In genomic region chr12:85451693-85452491, GRCm38 (mm10) we compare ENCODE assay signal across 9 mouse cellular contexts. TPM values are rescaled to one million over a fixed set of nuclear protein-coding genes. Genes with fewer than 3 reads are reported as not detected.
DNase-seq lines count a peak whose midpoint lies in the region; ATAC-seq and TF ChIP-seq lines count a peak whose summit lies in the region.
"Had no signal": no experiment of that assay in that cellular context is flagged by ENCODE, and none has a peak within 500 bp of the region (broad histone marks: within the 10 kb centered on the region; RNA-seq: fewer than 3 reads in every experiment).

No protein-coding gene starts in this region.

- TF ChIP-seq CTCF in heart, adult 2 months (IDR thresholded peaks at IDR 0.05) = no peak
- no peak for TF ChIP-seq CTCF in cerebellum, adult 2 months (IDR thresholded peaks at IDR 0.05; ENCODE audit: borderline replicate concordance, insufficient read depth, low read depth, low read length)

- H3K9ac ChIP-seq in heart, adult 2 months (ENCODE audit: low read depth, low read length) = no peak overlapping the region
- peak overlapping the region; percentile 71 for H3K9ac ChIP-seq in heart, embryonic 13.5 days
- H3K9ac ChIP-seq in limb, embryonic 14.5 days (ENCODE audit: low read depth, low read length, severe bottlenecking) = no peak overlapping the region
- no peak overlapping the region for H3K9ac ChIP-seq in stomach, embryonic 15.5 days

- peaks cover 9% of the 10 kb centered on the region for H3K4me1 ChIP-seq in heart, adult 2 months (ENCODE audit: control insufficient read depth, insufficient read depth, low read length)
- peaks cover 51% of the 10 kb centered on the region for H3K4me1 ChIP-seq in heart, embryonic 13.5 days
- H3K4me1 ChIP-seq in limb, embryonic 14.5 days (ENCODE audit: control insufficient read depth, insufficient read depth, low read length) = peaks cover 26% of the 10 kb centered on the region
- H3K4me1 ChIP-seq in stomach, embryonic 15.5 days = peaks cover 22% of the 10 kb centered on the region
- no peaks in the 10 kb centered on the region for H3K4me1 ChIP-seq in cerebellum, adult 2 months (ENCODE audit: control insufficient read depth, insufficient read depth, low read length)

- WGBS in heart, adult 2 months = 18% methylated on average over 22 of the region's 22 CpGs
- 22% methylated on average over 22 of the region's 22 CpGs for WGBS in heart, embryonic 13.5 days
- WGBS in limb, embryonic 14.5 days = 33% methylated on average over 22 of the region's 22 CpGs
- 20% methylated on average over 22 of the region's 22 CpGs for WGBS in stomach, embryonic 15.5 days
- WGBS in cerebellum, adult 2 months = 47% methylated on average over 22 of the region's 22 CpGs

- no peaks in the 10 kb centered on the region for H3K36me3 ChIP-seq in heart, adult 2 months (ENCODE audit: control insufficient read depth, insufficient read depth, low read length)
- H3K36me3 ChIP-seq in heart, embryonic 13.5 days = no peaks in the 10 kb centered on the region
- H3K36me3 ChIP-seq in limb, embryonic 14.5 days (ENCODE audit: control insufficient read depth, insufficient read depth, low read length) = no peaks in the 10 kb centered on the region
- H3K36me3 ChIP-seq in stomach, embryonic 15.5 days = no peaks in the 10 kb centered on the region

- ATAC-seq in heart, embryonic 13.5 days (ENCODE audit: extremely low read depth, insufficient number of reproducible peaks, low FRiP score, low TSS enrichment) = no peak
- ATAC-seq in limb, embryonic 14.5 days (ENCODE audit: low FRiP score, low read depth) = no peak
- peak; percentile 58 for ATAC-seq in stomach, embryonic 15.5 days (ENCODE audit: insufficient read depth, low FRiP score, low read depth)

- no peak for TF ChIP-seq EP300 in heart, adult 2 months (IDR thresholded peaks at IDR 0.05; ENCODE audit: insufficient read depth, low read depth, low read length)

- peak overlapping the region; percentile 51 for H3K4me2 ChIP-seq in heart, embryonic 13.5 days
- H3K4me2 ChIP-seq in limb, embryonic 14.5 days (replicated peaks; ENCODE audit: low read depth, low read length, severe bottlenecking) = no peak overlapping the region; the same call in 1 of the 2 replicates
- peak overlapping the region; percentile 43 for H3K4me2 ChIP-seq in stomach, embryonic 15.5 days

- no peaks in the 10 kb centered on the region for H3K27me3 ChIP-seq in heart, adult 2 months (ENCODE audit: control insufficient read depth, insufficient read depth, low read length)
- H3K27me3 ChIP-seq in heart, embryonic 13.5 days (replicated peaks) = no peaks in the 10 kb centered on the region
- no peaks in the 10 kb centered on the region for H3K27me3 ChIP-seq in limb, embryonic 14.5 days (ENCODE audit: control insufficient read depth, insufficient read depth, low read length)
- no peaks in the 10 kb centered on the region for H3K27me3 ChIP-seq in stomach, embryonic 15.5 days (replicated peaks)
- no peaks in the 10 kb centered on the region for H3K27me3 ChIP-seq in cerebellum, adult 2 months (ENCODE audit: control insufficient read depth, insufficient read depth, low read length)

- no peaks in the 10 kb centered on the region for H3K9me3 ChIP-seq in heart, embryonic 13.5 days
- no peaks in the 10 kb centered on the region for H3K9me3 ChIP-seq in limb, embryonic 14.5 days (ENCODE audit: control insufficient read depth, low read length)
- H3K9me3 ChIP-seq in stomach, embryonic 15.5 days = no peaks in the 10 kb centered on the region

- no peak overlapping the region for H3K27ac ChIP-seq in heart, adult 2 months
- peak overlapping the region; percentile 63 for H3K27ac ChIP-seq in heart, embryonic 13.5 days (replicated peaks)
- H3K27ac ChIP-seq in limb, embryonic 14.5 days (replicated peaks; ENCODE audit: low read depth, low read length) = no peak overlapping the region
- H3K27ac ChIP-seq in stomach, embryonic 15.5 days = peak overlapping the region; percentile 95
- no peak overlapping the region for H3K27ac ChIP-seq in cerebellum, adult 2 months (ENCODE audit: insufficient read depth, low read length)

- DNase-seq in heart, adult 2 months = peak; percentile 24 to 35
- DNase-seq in heart, adult 8-10 months (ENCODE audit: low spot score) = no peak
- peak; percentile 49 for DNase-seq in limb, embryonic 14.5 days (ENCODE audit: low spot score)
- DNase-seq in layer of hippocampus, adult 9-10 months (ENCODE audit: low spot score) = no peak
- DNase-seq in gastrocnemius, postnatal 36 days = no peak
- DNase-seq in cerebellum, adult 2 months = no peak
- DNase-seq: cerebellum, postnatal 25 days had no signal

- TF ChIP-seq POLR2A in heart, adult 2 months (IDR thresholded peaks at IDR 0.05; ENCODE audit: insufficient read depth, low read depth, low read length) = no peak
- TF ChIP-seq POLR2A in limb, embryonic 14.5 days (IDR thresholded peaks at IDR 0.05; ENCODE audit: borderline replicate concordance, extremely low read depth, insufficient read depth, insufficient read length) = no peak
- TF ChIP-seq POLR2A in cerebellum, adult 2 months (IDR thresholded peaks at IDR 0.05; ENCODE audit: borderline replicate concordance, insufficient read depth, low read length) = no peak

- H3K79me2 ChIP-seq in heart, adult 2 months (replicated peaks; ENCODE audit: control insufficient read depth, insufficient read depth, low read length) = no peaks in the 10 kb centered on the region

- intact Hi-C loops in heart, adult 2 months (cut with DNase I) = no loop called here
- intact Hi-C loops in gastrocnemius, postnatal 36 days (cut with DNase I) = no loop called here

- H3K4me3 ChIP-seq in heart, adult 2 months = no peak overlapping the region
- H3K4me3 ChIP-seq in heart, embryonic 13.5 days = peak overlapping the region; percentile 10
- no peak overlapping the region for H3K4me3 ChIP-seq in limb, embryonic 14.5 days (replicated peaks; ENCODE audit: low read length)
- H3K4me3 ChIP-seq in stomach, embryonic 15.5 days (replicated peaks) = no peak overlapping the region; the same call in 1 of the 2 replicates
- H3K4me3 ChIP-seq in cerebellum, adult 2 months (replicated peaks; ENCODE audit: insufficient read depth, low read depth, low read length) = no peak overlapping the region

RNA-seq across cellular contexts. Expression of gene Fos, which starts 21.8 kb away (rescaled TPM):
- 1 to 10 TPM; 3.0 to 5.7 TPM for total RNA-seq in heart, adult 2 months (2021)
- 9.1 and 12.6 TPM in 2 replicates for polyA plus RNA-seq in heart, adult 2 months (2012; rRNA removed)
- 10 to 100 TPM in 2 of 4 experiments, 1 to 10 TPM in 2; 2.4 to 26.4 (median 15.7) TPM for total RNA-seq in heart, adult 8-10 months (2022)
- 5.1 and 5.4 TPM in 2 replicates for polyA plus RNA-seq in heart, embryonic 13.5 days (2015; fragmentation: Nextera tagmentation; extraction: Ambion mirVana)
- polyA plus RNA-seq in limb, embryonic 14.5 days (2012; rRNA removed) = 13.6 and 19.7 TPM in 2 replicates
- polyA plus RNA-seq in limb, embryonic 14.5 days (2014; fragmentation: Nextera tagmentation; extraction: Ambion mirVana) = 17.1 and 19.3 TPM in 2 replicates
- polyA plus RNA-seq in stomach, embryonic 15.5 days (2015; fragmentation: Nextera tagmentation; extraction: Ambion mirVana) = 10.5 and 16.4 TPM in 2 replicates
- 10 to 100 TPM in 1 of 2 experiments, 1 to 10 TPM in 1; 7.2 to 13.7 TPM for total RNA-seq in gastrocnemius, postnatal 36 days (2021)
- 16.6 and 22.4 TPM in 2 replicates for polyA plus RNA-seq in cerebellum, adult 2 months (2012; rRNA removed)

Comparison
In these comparisons a context has a peak if more than half of its experiments do, and no peak if none do; other contexts are left out.
1. DNase-seq: peak in heart, adult 2 months (2 of 2) and limb, embryonic 14.5 days (single experiment); none in heart, adult 8-10 months (single experiment), layer of hippocampus, adult 9-10 months (single experiment), gastrocnemius, postnatal 36 days (0 of 2) and cerebellum, adult 2 months (0 of 2).
2. H3K27ac ChIP-seq: peak in heart, embryonic 13.5 days (single experiment) and stomach, embryonic 15.5 days (single experiment); none in heart, adult 2 months (single experiment), limb, embryonic 14.5 days (single experiment) and cerebellum, adult 2 months (single experiment).